Mouse (Mus musculus): ENCODE measurements around the gene Hspa4. TPM values are rescaled to one million over a fixed set of nuclear protein-coding genes. Genes with fewer than 3 reads are reported as not detected.
"Not testable (repeated sequence)": the region's sequence is repeated elsewhere in the genome, so short reads cannot be mapped to it uniquely, and the experiment has no call there.

Gene Hspa4
- polyA plus RNA-seq (2015; fragmentation: Nextera tagmentation; extraction: Ambion mirVana), result 82.7 and 85.1 TPM in 2 replicates

GRCm38 (mm10) chr11:53300330-53301166 is at the start of gene Hspa4:
Gene Hspa4 (minus strand): TSS chr11:53300457.
- no peaks in the 10 kb centered on the region for H3K36me3 ChIP-seq (ENCODE audit: insufficient read depth, low read length)
- H3K9me3 ChIP-seq (ENCODE audit: low read length), result no peaks in the 10 kb centered on the region
- WGBS, result under 1% methylated on average over 58 of the region's 58 CpGs
- H3K27ac ChIP-seq (ENCODE audit: low read length), result peak within 1 kb of the TSS; percentile 99
- peaks cover 31% of the 10 kb centered on the region for H3K4me1 ChIP-seq (ENCODE audit: insufficient read depth, low read length)
- H3K4me2 ChIP-seq (replicated peaks; ENCODE audit: low read depth, low read length), result peak within 1 kb of the TSS; percentile 80
- H3K9ac ChIP-seq (replicated peaks; ENCODE audit: low read length), result peak within 1 kb of the TSS; percentile 96
- no peaks in the 10 kb centered on the region for H3K27me3 ChIP-seq (ENCODE audit: insufficient read depth, low read length)
- H3K4me3 ChIP-seq (ENCODE audit: low read length), result peak within 1 kb of the TSS; percentile 100
- peak; percentile 95 for ATAC-seq (ENCODE audit: low FRiP score, low TSS enrichment)

- no peak overlapping the region for H3K27ac ChIP-seq (ENCODE audit: low read length)
- no peak overlapping the region for H3K4me2 ChIP-seq (replicated peaks; ENCODE audit: low read depth, low read length)
- H3K4me3 ChIP-seq (ENCODE audit: low read length), result no peak overlapping the region
- peaks cover 3% of the 10 kb centered on the region; the same call in 1 of the 2 replicates for H3K4me1 ChIP-seq (ENCODE audit: insufficient read depth, low read length)
- H3K36me3 ChIP-seq (ENCODE audit: insufficient read depth, low read length), result no peaks in the 10 kb centered on the region
- WGBS, result 45% methylated on average over 2 of the region's 2 CpGs
- no peak for ATAC-seq (ENCODE audit: low FRiP score, low TSS enrichment)
- H3K9me3 ChIP-seq (ENCODE audit: low read length), result no peaks in the 10 kb centered on the region
- H3K27me3 ChIP-seq (ENCODE audit: insufficient read depth, low read length), result no peaks in the 10 kb centered on the region
- H3K9ac ChIP-seq (replicated peaks; ENCODE audit: low read length), result no peak overlapping the region
Measured at GRCm38 (mm10) chr11:53345738-53346137, 45.5 kb upstream of the Hspa4 start.

GRCm38 (mm10) chr11:53345328-53345727 is 45.1 kb upstream of the Hspa4 start:
- no peak overlapping the region for H3K9ac ChIP-seq (replicated peaks; ENCODE audit: low read length)
- peaks cover 3% of the 10 kb centered on the region; the same call in 1 of the 2 replicates for H3K4me1 ChIP-seq (ENCODE audit: insufficient read depth, low read length)
- H3K36me3 ChIP-seq (ENCODE audit: insufficient read depth, low read length), result no peaks in the 10 kb centered on the region
- 33% methylated on average over 5 of the region's 5 CpGs for WGBS
- no peak overlapping the region for H3K27ac ChIP-seq (ENCODE audit: low read length)
- ATAC-seq (ENCODE audit: low FRiP score, low TSS enrichment), result no peak
- H3K9me3 ChIP-seq (ENCODE audit: low read length), result no peaks in the 10 kb centered on the region
- H3K4me2 ChIP-seq (replicated peaks; ENCODE audit: low read depth, low read length), result no peak overlapping the region
- no peaks in the 10 kb centered on the region for H3K27me3 ChIP-seq (ENCODE audit: insufficient read depth, low read length)
- no peak overlapping the region for H3K4me3 ChIP-seq (ENCODE audit: low read length)

- Histone ChIP-seq H3K4me1 (ENCODE audit: insufficient read depth, low read length) (no peaks in the 10 kb centered on the region), H3K9ac (replicated peaks; ENCODE audit: low read length) (no peak overlapping the region), H3K27me3 (ENCODE audit: insufficient read depth, low read length) (no peaks in the 10 kb centered on the region), H3K4me3 (ENCODE audit: low read length) (no peak overlapping the region), H3K4me2 (replicated peaks; ENCODE audit: low read depth, low read length) (no peak overlapping the region), H3K27ac (ENCODE audit: low read length) (no peak overlapping the region), H3K36me3 (ENCODE audit: insufficient read depth, low read length) (no peaks in the 10 kb centered on the region), H3K9me3 (ENCODE audit: low read length) (no peaks in the 10 kb centered on the region)
- ATAC-seq (ENCODE audit: low FRiP score, low TSS enrichment), result no peak
- 27% methylated on average over 5 of the region's 5 CpGs for WGBS
Measured at GRCm38 (mm10) chr11:53342711-53343110, 42.5 kb upstream of the Hspa4 start.

GRCm38 (mm10) chr11:53341019-53341418 is 40.8 kb upstream of the Hspa4 start:
- not testable (repeated sequence) for H3K9ac ChIP-seq (replicated peaks; ENCODE audit: low read length); H3K27ac ChIP-seq (ENCODE audit: low read length); H3K4me1 ChIP-seq (ENCODE audit: insufficient read depth, low read length); H3K4me2 ChIP-seq (replicated peaks; ENCODE audit: low read depth, low read length); H3K27me3 ChIP-seq (ENCODE audit: insufficient read depth, low read length); ATAC-seq (ENCODE audit: low FRiP score, low TSS enrichment); H3K4me3 ChIP-seq (ENCODE audit: low read length); H3K36me3 ChIP-seq (ENCODE audit: insufficient read depth, low read length); H3K9me3 ChIP-seq (ENCODE audit: low read length)
- WGBS, result 80% methylated on average over 9 of the region's 10 CpGs

- Histone ChIP-seq H3K4me1 (ENCODE audit: insufficient read depth, low read length) (no peaks in the 10 kb centered on the region), H3K36me3 (ENCODE audit: insufficient read depth, low read length) (peaks cover 9% of the 10 kb centered on the region; the same call in 1 of the 2 replicates), H3K4me3 (ENCODE audit: low read length) (no peak overlapping the region), H3K4me2 (replicated peaks; ENCODE audit: low read depth, low read length) (no peak overlapping the region), H3K27me3 (ENCODE audit: insufficient read depth, low read length) (no peaks in the 10 kb centered on the region), H3K9me3 (ENCODE audit: low read length) (no peaks in the 10 kb centered on the region), H3K9ac (replicated peaks; ENCODE audit: low read length) (no peak overlapping the region), H3K27ac (ENCODE audit: low read length) (no peak overlapping the region)
- WGBS, result 69% methylated on average over 8 of the region's 8 CpGs
- no peak for ATAC-seq (ENCODE audit: low FRiP score, low TSS enrichment)
Measured at GRCm38 (mm10) chr11:53337684-53338083, 37.4 kb upstream of the Hspa4 start.

- Histone ChIP-seq H3K27me3 (ENCODE audit: insufficient read depth, low read length) (no peaks in the 10 kb centered on the region), H3K27ac (ENCODE audit: low read length) (no peak overlapping the region), H3K4me1 (ENCODE audit: insufficient read depth, low read length) (no peaks in the 10 kb centered on the region), H3K36me3 (ENCODE audit: insufficient read depth, low read length) (peaks cover 12% of the 10 kb centered on the region; the same call in 1 of the 2 replicates), H3K9ac (replicated peaks; ENCODE audit: low read length) (no peak overlapping the region), H3K4me2 (replicated peaks; ENCODE audit: low read depth, low read length) (no peak overlapping the region), H3K9me3 (ENCODE audit: low read length) (no peaks in the 10 kb centered on the region), H3K4me3 (ENCODE audit: low read length) (no peak overlapping the region)
- 72% methylated on average over 1 of the region's 1 CpGs for WGBS
- no peak for ATAC-seq (ENCODE audit: low FRiP score, low TSS enrichment)
Measured at GRCm38 (mm10) chr11:53336924-53337323, 36.7 kb upstream of the Hspa4 start.

- H3K36me3 ChIP-seq (ENCODE audit: insufficient read depth, low read length), result peaks cover 18% of the 10 kb centered on the region; the same call in 1 of the 2 replicates
- H3K9ac ChIP-seq (replicated peaks; ENCODE audit: low read length), result no peak overlapping the region
- ATAC-seq (ENCODE audit: low FRiP score, low TSS enrichment), result no peak
- no peaks in the 10 kb centered on the region for H3K4me1 ChIP-seq (ENCODE audit: insufficient read depth, low read length)
- H3K4me2 ChIP-seq (replicated peaks; ENCODE audit: low read depth, low read length), result no peak overlapping the region
- no peaks in the 10 kb centered on the region for H3K9me3 ChIP-seq (ENCODE audit: low read length)
- H3K27ac ChIP-seq (ENCODE audit: low read length), result no peak overlapping the region
- no peak overlapping the region for H3K4me3 ChIP-seq (ENCODE audit: low read length)
- H3K27me3 ChIP-seq (ENCODE audit: insufficient read depth, low read length), result no peaks in the 10 kb centered on the region
Measured at GRCm38 (mm10) chr11:53336182-53336571, 35.9 kb upstream of the Hspa4 start.

- no peak overlapping the region for H3K9ac ChIP-seq (replicated peaks; ENCODE audit: low read length)
- H3K4me1 ChIP-seq (ENCODE audit: insufficient read depth, low read length), result no peaks in the 10 kb centered on the region
- H3K4me2 ChIP-seq (replicated peaks; ENCODE audit: low read depth, low read length), result no peak overlapping the region
- no peaks in the 10 kb centered on the region for H3K9me3 ChIP-seq (ENCODE audit: low read length)
- WGBS, result 49% methylated on average over 3 of the region's 3 CpGs
- no peak overlapping the region for H3K27ac ChIP-seq (ENCODE audit: low read length)
- H3K36me3 ChIP-seq (ENCODE audit: insufficient read depth, low read length), result peaks cover 21% of the 10 kb centered on the region; the same call in 1 of the 2 replicates
- H3K27me3 ChIP-seq (ENCODE audit: insufficient read depth, low read length), result no peaks in the 10 kb centered on the region
- ATAC-seq (ENCODE audit: low FRiP score, low TSS enrichment), result no peak
- H3K4me3 ChIP-seq (ENCODE audit: low read length), result no peak overlapping the region
Measured at GRCm38 (mm10) chr11:53335505-53336181, 35.4 kb upstream of the Hspa4 start.
